Mouse (Mus musculus) brain, embryonic 14.5 days (tissue): ENCODE measurements around the gene Topors. TPM values are rescaled to one million over a fixed set of nuclear protein-coding genes. Genes with fewer than 3 reads are reported as not detected.

Source experiments
- DNase-seq: peaks from one replicate; pipeline ENCODE4 v3.0.0-alpha.2; 2011; ENCODE audit warnings: low read depth
- CTCF ChIP-seq: fragments of 200-500 bp; IDR thresholded peaks from 2 replicates; pipeline ENCODE4 v1.5.1; 2012; ENCODE audit warnings: inconsistent platforms, mild to moderate bottlenecking, moderate library complexity, borderline replicate concordance; ENCODE audit not compliant: insufficient read depth, insufficient read length; ENCODE audit errors: extremely low read depth
- POLR2A ChIP-seq: fragments of 200-500 bp; IDR thresholded peaks from 2 replicates; pipeline ENCODE4 v1.6.1; 2012; ENCODE audit warnings: mild to moderate bottlenecking, inconsistent platforms, borderline replicate concordance; ENCODE audit not compliant: poor library complexity, insufficient read depth, insufficient read length, severe bottlenecking; ENCODE audit errors: extremely low read depth
- polyA plus RNA-seq: library from polyadenylated mRNA; depleted of rRNA; stranded (reverse); fragments of >200 nt; gene quantifications from 2 replicates; pipeline ENCODE4 v1.2.3, GENCODE M21; 2012

Gene Topors
- polyA plus RNA-seq, 1 experiment = 17.2 TPM

DNA sequence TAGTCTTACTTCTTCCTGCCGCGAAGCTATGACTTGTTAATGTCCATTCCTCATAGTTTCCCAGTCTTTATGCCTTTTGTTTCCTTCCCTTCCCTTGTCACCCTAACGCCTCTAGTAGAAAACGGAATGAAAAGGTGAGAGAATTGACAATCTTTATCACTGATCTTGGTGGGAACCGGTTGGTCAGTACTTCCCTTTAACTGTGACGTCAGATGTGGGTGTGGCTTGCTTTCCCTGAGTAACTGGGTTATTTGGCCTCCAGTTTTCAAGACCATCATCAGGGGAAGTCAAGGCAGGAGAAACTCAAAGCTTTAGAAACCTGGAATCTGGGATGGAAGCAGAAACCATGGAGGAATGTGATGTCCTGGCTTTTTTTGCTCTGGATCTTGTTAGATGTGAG is 27.7 kb downstream of the Topors start:
- TF ChIP-seq CTCF (no peak), POLR2A (no peak)
- no peak for DNase-seq

DNA sequence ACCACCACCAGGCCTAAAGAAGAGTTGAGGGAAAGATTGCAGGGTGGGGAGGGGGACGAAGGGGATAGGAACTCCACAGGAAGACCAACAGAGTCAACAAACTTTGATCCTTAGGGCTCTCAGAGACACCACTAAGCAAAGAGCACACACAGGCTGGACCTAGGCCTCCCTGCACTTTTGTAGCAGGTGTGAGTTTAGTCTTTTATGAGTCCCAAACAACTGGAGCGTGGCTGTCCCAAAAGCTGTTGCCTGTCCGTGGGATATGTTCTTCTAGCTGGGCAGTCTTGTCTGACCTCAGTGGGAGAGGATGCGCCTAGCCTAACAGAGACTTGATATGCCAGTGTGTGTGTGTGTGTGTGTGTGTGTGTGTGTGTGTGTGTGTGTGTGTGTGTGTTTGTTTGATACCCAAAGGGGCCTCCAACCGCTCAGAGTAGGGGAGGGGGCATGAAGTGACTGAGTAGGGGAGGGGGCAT is 29.3 kb downstream of the Topors start:
- DNase-seq = no peak
- no peak for TF ChIP-seq POLR2A
- TF ChIP-seq CTCF = no peak

- peak; percentile 53 for DNase-seq
- TF ChIP-seq POLR2A = no peak
- no peak for TF ChIP-seq CTCF
These were observed 30.0 kb downstream of the Topors start, which contains the start of gene Ddx58 for GRCm38 (mm10) chr4:40239409-40240271. Gene Ddx58 (minus strand): TSS chr4:40239828.

GRCm38 (mm10) chr4:40238483-40239408 is 30.9 kb downstream of the Topors start:
- no peak for TF ChIP-seq POLR2A
- TF ChIP-seq CTCF = no peak
- DNase-seq = peak; percentile 51

- no peak for DNase-seq
- TF ChIP-seq CTCF (no peak), POLR2A (no peak)
These were observed 32.8 kb downstream of the Topors start for GRCm38 (mm10) chr4:40236829-40237228.

DNA sequence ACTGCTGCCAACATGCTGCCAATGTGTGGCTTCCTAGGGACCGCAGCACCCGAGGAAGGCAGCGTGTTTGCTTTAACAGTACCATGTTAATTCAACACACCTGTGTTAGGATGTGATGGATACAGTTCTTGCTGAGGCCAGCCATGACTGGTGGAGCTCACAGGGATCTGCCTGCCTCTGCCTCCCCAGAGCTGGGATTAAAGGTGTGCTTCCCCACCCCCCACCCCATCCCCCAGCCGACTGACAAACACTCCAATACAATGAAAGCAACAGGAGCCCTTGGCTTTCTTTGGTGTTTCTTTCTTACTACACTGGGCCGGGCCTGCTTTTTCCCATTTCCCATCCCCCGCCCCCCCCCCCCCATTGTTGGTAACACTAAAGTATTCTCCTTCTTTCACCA is 35.4 kb downstream of the Topors start:
- TF ChIP-seq POLR2A (no peak), CTCF (no peak)

GRCm38 (mm10) chr4:40233062-40233664 is 36.5 kb downstream of the Topors start:
- no peak for DNase-seq
- no peak for TF ChIP-seq POLR2A
- no peak for TF ChIP-seq CTCF

More for the DNA sequence above, 35.4 kb downstream of the Topors start:
- DNase-seq = no peak

- no peak for DNase-seq
- no peak for TF ChIP-seq POLR2A
These were observed 39.9 kb downstream of the Topors start for GRCm38 (mm10) chr4:40229723-40230122.

DNA sequence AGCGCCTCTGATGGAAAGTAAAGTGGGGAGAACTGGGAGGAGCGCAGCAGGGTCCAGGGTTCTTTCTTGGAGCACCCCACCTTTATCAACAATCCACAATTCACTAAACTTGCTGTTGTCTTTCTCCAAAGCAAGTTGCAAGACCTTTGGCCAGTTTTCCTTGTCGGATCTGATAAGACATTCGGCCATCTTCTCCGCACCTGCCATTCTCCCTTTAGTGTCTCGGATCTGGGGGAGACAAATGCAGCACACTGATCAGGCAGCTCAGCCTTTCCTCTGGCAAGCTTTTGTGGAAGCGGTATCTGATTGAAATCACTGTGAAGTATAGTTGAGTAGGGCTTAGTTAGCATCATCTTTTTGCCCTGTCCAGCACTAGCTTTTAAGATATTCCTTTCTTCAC is 41.8 kb downstream of the Topors start:
- DNase-seq = no peak
- TF ChIP-seq CTCF (no peak), POLR2A (no peak)

DNA sequence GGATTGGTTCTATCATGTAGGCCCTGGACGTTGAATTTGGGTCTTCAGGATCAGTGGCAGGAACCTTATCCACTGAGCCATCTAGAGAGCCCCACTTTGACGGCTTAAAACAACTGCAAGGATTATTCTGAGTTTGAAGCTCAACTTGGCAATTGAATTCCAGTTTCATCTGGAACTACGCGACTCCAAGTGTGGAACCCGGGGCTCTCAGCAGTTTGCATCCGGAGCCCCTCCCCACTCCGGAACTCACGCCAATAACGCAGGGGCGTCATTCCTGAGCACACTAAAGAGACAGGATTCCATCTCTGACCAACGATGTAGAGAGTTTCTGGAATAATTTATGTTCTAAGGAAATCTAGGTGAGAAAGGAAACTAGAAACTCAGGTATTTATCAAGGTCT is 42.5 kb downstream of the Topors start:
- DNase-seq = no peak
- TF ChIP-seq CTCF = no peak
- no peak for TF ChIP-seq POLR2A

- TF ChIP-seq CTCF (no peak), POLR2A (no peak)
- DNase-seq = no peak
These were observed 43.6 kb downstream of the Topors start for GRCm38 (mm10) chr4:40226095-40226494.
